Mouse (Mus musculus): ENCODE data around the gene Pik3cd. TPM values are rescaled to one million over a fixed set of nuclear protein-coding genes. Genes with fewer than 3 reads are reported as not detected.

Gene Pik3cd
- polyA plus RNA-seq, 1 experiment, result 3.6 TPM

GRCm38 (mm10) chr4:149727636-149728035 lies 25.3 kb upstream of the Pik3cd start:
- Histone ChIP-seq H3K4me3 (ENCODE audit: insufficient read depth, low read length) (no peak overlapping the region), H3K27ac (ENCODE audit: insufficient read depth, low read length) (no peak overlapping the region), H3K4me1 (ENCODE audit: control insufficient read depth, insufficient read depth, low read length) (peaks cover 2% of the 10 kb centered on the region; the same call in 1 of the 2 replicates)
- TF ChIP-seq POLR2A (IDR thresholded peaks at IDR 0.05; ENCODE audit: low read depth, low read length) (no peak), CTCF (IDR thresholded peaks at IDR 0.05; ENCODE audit: borderline replicate concordance, insufficient read depth, low read length) (no peak)

GRCm38 (mm10) chr4:149725661-149726350 lies 23.4 kb upstream of the Pik3cd start:
- Histone ChIP-seq H3K4me3 (ENCODE audit: insufficient read depth, low read length) (no peak overlapping the region), H3K4me1 (ENCODE audit: control insufficient read depth, insufficient read depth, low read length) (peaks cover 2% of the 10 kb centered on the region; the same call in 1 of the 2 replicates), H3K27ac (ENCODE audit: insufficient read depth, low read length) (no peak overlapping the region)
- TF ChIP-seq POLR2A (IDR thresholded peaks at IDR 0.05; ENCODE audit: low read depth, low read length) (no peak), CTCF (IDR thresholded peaks at IDR 0.05; ENCODE audit: borderline replicate concordance, insufficient read depth, low read length) (peak; percentile 75)

GRCm38 (mm10) chr4:149724916-149725470 lies 22.6 kb upstream of the Pik3cd start:
- no peak overlapping the region for H3K27ac ChIP-seq (ENCODE audit: insufficient read depth, low read length)
- TF ChIP-seq CTCF (IDR thresholded peaks at IDR 0.05; ENCODE audit: borderline replicate concordance, insufficient read depth, low read length) (no peak), POLR2A (IDR thresholded peaks at IDR 0.05; ENCODE audit: low read depth, low read length) (no peak)

GRCm38 (mm10) chr4:149723855-149724731 lies 21.7 kb upstream of the Pik3cd start:
- no peak overlapping the region for H3K4me3 ChIP-seq (ENCODE audit: insufficient read depth, low read length)
- peak; percentile 90; the same call in 1 of the 2 replicates for TF ChIP-seq CTCF (IDR thresholded peaks at IDR 0.05; ENCODE audit: borderline replicate concordance, insufficient read depth, low read length)
- no peak for TF ChIP-seq POLR2A (IDR thresholded peaks at IDR 0.05; ENCODE audit: low read depth, low read length)
- no peak overlapping the region for H3K27ac ChIP-seq (ENCODE audit: insufficient read depth, low read length)
- peaks cover 2% of the 10 kb centered on the region; the same call in 1 of the 2 replicates for H3K4me1 ChIP-seq (ENCODE audit: control insufficient read depth, insufficient read depth, low read length)

More at GRCm38 (mm10) chr4:149724916-149725470, 22.6 kb upstream of the Pik3cd start:
- Histone ChIP-seq H3K4me1 (ENCODE audit: control insufficient read depth, insufficient read depth, low read length) (peaks cover 2% of the 10 kb centered on the region; the same call in 1 of the 2 replicates), H3K4me3 (ENCODE audit: insufficient read depth, low read length) (no peak overlapping the region)

- TF ChIP-seq CTCF (IDR thresholded peaks at IDR 0.05; ENCODE audit: borderline replicate concordance, insufficient read depth, low read length), result no peak
- TF ChIP-seq POLR2A (IDR thresholded peaks at IDR 0.05; ENCODE audit: low read depth, low read length), result no peak
- Histone ChIP-seq H3K4me3 (ENCODE audit: insufficient read depth, low read length) (no peak overlapping the region), H3K27ac (ENCODE audit: insufficient read depth, low read length) (no peak overlapping the region), H3K4me1 (ENCODE audit: control insufficient read depth, insufficient read depth, low read length) (peaks cover 2% of the 10 kb centered on the region; the same call in 1 of the 2 replicates)
Measured at GRCm38 (mm10) chr4:149723021-149723390, 20.6 kb upstream of the Pik3cd start.

GRCm38 (mm10) chr4:149722104-149723020 lies 20.0 kb upstream of the Pik3cd start:
- TF ChIP-seq POLR2A (IDR thresholded peaks at IDR 0.05; ENCODE audit: low read depth, low read length) (no peak), CTCF (IDR thresholded peaks at IDR 0.05; ENCODE audit: borderline replicate concordance, insufficient read depth, low read length) (no peak)
- Histone ChIP-seq H3K27ac (ENCODE audit: insufficient read depth, low read length) (no peak overlapping the region), H3K4me3 (ENCODE audit: insufficient read depth, low read length) (no peak overlapping the region), H3K4me1 (ENCODE audit: control insufficient read depth, insufficient read depth, low read length) (peaks cover 2% of the 10 kb centered on the region; the same call in 1 of the 2 replicates)

GRCm38 (mm10) chr4:149721163-149721562 lies 18.8 kb upstream of the Pik3cd start:
- TF ChIP-seq POLR2A (IDR thresholded peaks at IDR 0.05; ENCODE audit: low read depth, low read length), result no peak
- TF ChIP-seq CTCF (IDR thresholded peaks at IDR 0.05; ENCODE audit: borderline replicate concordance, insufficient read depth, low read length), result no peak
- peaks cover 2% of the 10 kb centered on the region; the same call in 1 of the 2 replicates for H3K4me1 ChIP-seq (ENCODE audit: control insufficient read depth, insufficient read depth, low read length)
- H3K27ac ChIP-seq (ENCODE audit: insufficient read depth, low read length), result no peak overlapping the region
- no peak overlapping the region for H3K4me3 ChIP-seq (ENCODE audit: insufficient read depth, low read length)

GRCm38 (mm10) chr4:149719686-149720085 lies 17.3 kb upstream of the Pik3cd start:
- TF ChIP-seq POLR2A (IDR thresholded peaks at IDR 0.05; ENCODE audit: low read depth, low read length), result no peak
- peak; percentile 40; the same call in 1 of the 2 replicates for TF ChIP-seq CTCF (IDR thresholded peaks at IDR 0.05; ENCODE audit: borderline replicate concordance, insufficient read depth, low read length)
- Histone ChIP-seq H3K4me3 (ENCODE audit: insufficient read depth, low read length) (no peak overlapping the region), H3K27ac (ENCODE audit: insufficient read depth, low read length) (no peak overlapping the region), H3K4me1 (ENCODE audit: control insufficient read depth, insufficient read depth, low read length) (no peaks in the 10 kb centered on the region)

GRCm38 (mm10) chr4:149714542-149714941 lies 12.2 kb upstream of the Pik3cd start:
- Histone ChIP-seq H3K27ac (ENCODE audit: insufficient read depth, low read length) (no peak overlapping the region), H3K4me1 (ENCODE audit: control insufficient read depth, insufficient read depth, low read length) (no peaks in the 10 kb centered on the region), H3K4me3 (ENCODE audit: insufficient read depth, low read length) (no peak overlapping the region)
- no peak for TF ChIP-seq POLR2A (IDR thresholded peaks at IDR 0.05; ENCODE audit: low read depth, low read length)
- TF ChIP-seq CTCF (IDR thresholded peaks at IDR 0.05; ENCODE audit: borderline replicate concordance, insufficient read depth, low read length), result no peak

All from embryonic fibroblast, embryonic 13.5 days (primary cell).